Mouse (Mus musculus) ES-Bruce4 (cell line): ENCODE results near the gene Arhgef25.

Experiments used
- CTCF ChIP-seq: IDR thresholded peaks from one replicate; pipeline ENCODE4 v1.8.1; 2011; ENCODE audit warnings: low read depth, low read length
- EP300 ChIP-seq: IDR thresholded peaks from 2 replicates; pipeline ENCODE4 v1.6.1; 2011; ENCODE audit warnings: low read depth, low read length; ENCODE audit not compliant: insufficient read depth
- POLR2A ChIP-seq: IDR thresholded peaks from one replicate; pipeline ENCODE4 v1.8.1; 2011; ENCODE audit warnings: low read length; ENCODE audit not compliant: insufficient read depth

DNA sequence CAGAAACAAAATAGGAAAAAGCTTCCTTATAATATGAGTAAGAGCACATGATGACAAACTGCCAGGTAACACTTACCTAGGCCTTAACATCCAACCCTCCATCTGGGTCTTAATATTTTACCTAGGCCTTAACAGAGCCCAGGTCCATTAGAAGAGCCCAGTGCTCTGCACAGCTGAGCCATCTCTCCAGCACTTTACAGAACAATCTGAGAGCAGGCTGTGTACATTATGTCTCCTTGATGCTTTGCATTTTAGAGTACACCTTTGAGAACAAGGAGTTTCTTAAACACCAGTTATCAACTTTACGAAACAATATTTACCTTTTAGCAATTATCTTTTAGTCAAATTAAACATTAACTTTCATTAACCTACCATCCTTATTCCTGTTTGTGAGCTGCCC lies 33.8 kb downstream of the Arhgef25 start:
- no peak for TF ChIP-seq POLR2A
- TF ChIP-seq CTCF = no peak
- TF ChIP-seq EP300 = no peak
